Mouse (Mus musculus) left cerebral cortex, adult 18-20 months (tissue): Measurements from ENCODE around the gene Vmn1r104. TPM values are rescaled to one million over a fixed set of nuclear protein-coding genes. Genes with fewer than 3 reads are reported as not detected.
"Not testable (repeated sequence)": the region's sequence is repeated elsewhere in the genome, so short reads cannot be mapped to it uniquely, and the experiment has no call there.

Source experiments
- DNase-seq, 2 experiments: peaks; one replicate each; pipeline ENCODE4 v3.0.0; 2021 to 2022; ENCODE audit warnings: low spot score in 2 of 2, mixed read lengths in 1 of 2
- long read RNA-seq, 2 experiments: library from polyadenylated mRNA; stranded (forward); transcript quantifications; one replicate each; pipeline ENCODE4 v2.0.0; 2021
- total RNA-seq, 2 experiments: library from RNA; stranded (reverse); gene quantifications; 2 replicates each; pipeline ENCODE4 v1.2.3; 2021

Vmn1r104 gene
- total RNA-seq, result not detected
- long read RNA-seq, experiment 1, result 0 reads
- long read RNA-seq, experiment 2, result 0 reads

GRCm38 (mm10) chr7:20533537-20533936 lies at the start of gene Vmn1r104:
Gene Vmn1r104, plus strand, starts transcription at chr7:20533837.
- DNase-seq, result not testable (repeated sequence)

GRCm38 (mm10) chr7:20510434-20510833 lies 23.2 kb upstream of the Vmn1r104 start, which contains the start of gene Vmn1r103:
Gene Vmn1r103, minus strand, starts transcription at chr7:20510534.
- not testable (repeated sequence) for DNase-seq

- DNase-seq, result not testable (repeated sequence)
Observed at GRCm38 (mm10) chr7:20545657-20546056, 12.0 kb downstream of the Vmn1r104 start, which contains the start of gene Gm5726. Gene Gm5726, minus strand, starts transcription at chr7:20545757.

GRCm38 (mm10) chr7:20576141-20576540 lies 42.5 kb downstream of the Vmn1r104 start, which contains the start of gene Gm4141:
Gene Gm4141, minus strand, starts transcription at chr7:20576241.
- DNase-seq, result not testable (repeated sequence)

Other genes starting within 250 kb of the Vmn1r104 start
- gene Gm4133, start 199.8 kb upstream of the Vmn1r104 start, total RNA-seq, result not detected
- not detected for gene Gm5728, start 158.4 kb upstream of the Vmn1r104 start, total RNA-seq
- not detected for gene Vmn1r100, start 115.9 kb upstream of the Vmn1r104 start, total RNA-seq
- gene Vmn1r101, start 91.2 kb upstream of the Vmn1r104 start, total RNA-seq, result not detected
- not detected for gene Gm10670, start 58.9 kb upstream of the Vmn1r104 start, total RNA-seq
- gene Vmn1r103, start 23.3 kb upstream of the Vmn1r104 start, total RNA-seq, result not detected
- not detected for gene Gm5726, start 11.9 kb downstream of the Vmn1r104 start, total RNA-seq
- gene Gm4141, start 42.4 kb downstream of the Vmn1r104 start, total RNA-seq, result not detected
- gene Gm4513, start 65.2 kb downstream of the Vmn1r104 start, total RNA-seq, result not detected
- gene Vmn1r107, start 135.1 kb downstream of the Vmn1r104 start, total RNA-seq, result not detected
- not detected for gene Vmn1r111, start 169.4 kb downstream of the Vmn1r104 start, total RNA-seq
- not detected for gene Gm10668, start 196.8 kb downstream of the Vmn1r104 start, total RNA-seq
- gene Vmn1r112, start 237.3 kb downstream of the Vmn1r104 start, total RNA-seq, result not detected